In genomic region chr2:31572915-31573635, GRCm38 (mm10) we compare ENCODE assay signal across 8 mouse cellular contexts. TPM values are rescaled to one million over a fixed set of nuclear protein-coding genes. Genes with fewer than 3 reads are reported as not detected.
DNase-seq lines count a peak whose midpoint lies in the region; ATAC-seq and TF ChIP-seq lines count a peak whose summit lies in the region.

No protein-coding gene starts in this region.

- H3K36me3 ChIP-seq in heart, embryonic 10.5 days = peaks cover 15% of the 10 kb centered on the region; the same call in 1 of the 2 replicates
- H3K36me3 ChIP-seq in heart, postnatal 0 days (replicated peaks; ENCODE audit: control insufficient read depth, insufficient read depth, low read length) = no peaks in the 10 kb centered on the region; the same call in 1 of the 2 replicates
- H3K36me3 ChIP-seq in liver, embryonic 12.5 days = peaks cover 22% of the 10 kb centered on the region
- H3K36me3 ChIP-seq in stomach, embryonic 15.5 days = no peaks in the 10 kb centered on the region; the same call in 1 of the 2 replicates

- H3K4me1 ChIP-seq in heart, embryonic 10.5 days = peaks cover 17% of the 10 kb centered on the region
- peaks cover 10% of the 10 kb centered on the region for H3K4me1 ChIP-seq in heart, postnatal 0 days (ENCODE audit: control insufficient read depth, insufficient read depth)
- H3K4me1 ChIP-seq in liver, embryonic 12.5 days = peaks cover 23% of the 10 kb centered on the region
- H3K4me1 ChIP-seq in stomach, embryonic 15.5 days = peaks cover 11% of the 10 kb centered on the region

- no peak for TF ChIP-seq CTCF in heart, postnatal 0 days (IDR thresholded peaks at IDR 0.05; ENCODE audit: low read depth)

- DNase-seq in heart, embryonic 10.5 days (ENCODE audit: low spot score) = no peak
- DNase-seq in heart, adult 18-20 months = no peak
- DNase-seq in 416B (ENCODE audit: low read depth) = peak; percentile 19
- DNase-seq in brain, adult 2 months (ENCODE audit: low read depth, low spot score) = peak; percentile 61
- no peak for DNase-seq in heart, postnatal 0 days (ENCODE audit: low spot score)
- no peak for DNase-seq in thymus, postnatal 14 days

- peak overlapping the region; percentile 96 for H3K4me2 ChIP-seq in heart, postnatal 0 days (ENCODE audit: low read depth, low read length)
- H3K4me2 ChIP-seq in liver, embryonic 12.5 days = peak overlapping the region; percentile 78
- H3K4me2 ChIP-seq in stomach, embryonic 15.5 days = peak overlapping the region; percentile 87

- 2% methylated on average over 41 of the region's 41 CpGs for WGBS in heart, embryonic 10.5 days
- 2% methylated on average over 41 of the region's 41 CpGs for WGBS in heart, postnatal 0 days
- WGBS in liver, embryonic 12.5 days (ENCODE audit: insufficient replicate concordance) = 1% methylated on average over 41 of the region's 41 CpGs
- 2% methylated on average over 40 of the region's 41 CpGs for WGBS in stomach, embryonic 15.5 days

- H3K9me3 ChIP-seq in heart, embryonic 10.5 days = no peaks in the 10 kb centered on the region
- H3K9me3 ChIP-seq in heart, postnatal 0 days (replicated peaks; ENCODE audit: control insufficient read depth, low read length) = no peaks in the 10 kb centered on the region
- no peaks in the 10 kb centered on the region for H3K9me3 ChIP-seq in liver, embryonic 12.5 days (replicated peaks)
- H3K9me3 ChIP-seq in stomach, embryonic 15.5 days = no peaks in the 10 kb centered on the region

- peak; percentile 39 for ATAC-seq in heart, postnatal 0 days (ENCODE audit: insufficient read depth, low read depth)
- ATAC-seq in liver, embryonic 12.5 days = peak; percentile 40; the same call in 1 of the 2 replicates
- peak; percentile 40 for ATAC-seq in stomach, embryonic 15.5 days (ENCODE audit: insufficient read depth, low FRiP score, low read depth)

- peak overlapping the region; percentile 92 for H3K27ac ChIP-seq in heart, embryonic 10.5 days
- H3K27ac ChIP-seq in heart, postnatal 0 days (ENCODE audit: low read depth) = peak overlapping the region; percentile 92
- peak overlapping the region; percentile 82 for H3K27ac ChIP-seq in liver, embryonic 12.5 days
- peak overlapping the region; percentile 88 for H3K27ac ChIP-seq in stomach, embryonic 15.5 days

- no peaks in the 10 kb centered on the region for H3K27me3 ChIP-seq in heart, embryonic 10.5 days (ENCODE audit: insufficient read depth, poor library complexity, severe bottlenecking)
- H3K27me3 ChIP-seq in heart, postnatal 0 days (ENCODE audit: control insufficient read depth, insufficient read depth, low read length) = no peaks in the 10 kb centered on the region
- no peaks in the 10 kb centered on the region; the same call in 1 of the 2 replicates for H3K27me3 ChIP-seq in liver, embryonic 12.5 days (replicated peaks)
- H3K27me3 ChIP-seq in stomach, embryonic 15.5 days (replicated peaks) = no peaks in the 10 kb centered on the region

- TF ChIP-seq EP300 in heart, postnatal 0 days (IDR thresholded peaks at IDR 0.05; ENCODE audit: low read depth) = no peak

- H3K4me3 ChIP-seq in heart, embryonic 10.5 days = peak overlapping the region; percentile 91
- peak overlapping the region; percentile 99 for H3K4me3 ChIP-seq in heart, postnatal 0 days (ENCODE audit: low read depth, low read length)
- peak overlapping the region; percentile 89 for H3K4me3 ChIP-seq in liver, embryonic 12.5 days
- peak overlapping the region; percentile 99 for H3K4me3 ChIP-seq in stomach, embryonic 15.5 days (replicated peaks)

- peak overlapping the region; percentile 99 for H3K9ac ChIP-seq in heart, postnatal 0 days (replicated peaks; ENCODE audit: low read depth, low read length)
- peak overlapping the region; percentile 88 for H3K9ac ChIP-seq in liver, embryonic 12.5 days
- peak overlapping the region; percentile 93 for H3K9ac ChIP-seq in stomach, embryonic 15.5 days

RNA-seq across cellular contexts. Expression of gene Fubp3, which starts 0.6 kb away (rescaled TPM):
- polyA plus RNA-seq in heart, embryonic 10.5 days (2016; fragmentation: Nextera tagmentation; extraction: Ambion mirVana) = 58.3 and 72.2 TPM in 2 replicates
- total RNA-seq in heart, adult 18-20 months (2021) = 10 to 100 TPM; 11.1 to 11.2 TPM
- total RNA-seq in heart, postnatal 0 days (2014; rRNA removed; ENCODE audit: low replicate concordance) = 19.3 and 21.4 TPM in 2 replicates
- 26.4 and 28.4 TPM in 2 replicates for polyA plus RNA-seq in heart, postnatal 0 days (2015; fragmentation: Nextera tagmentation; extraction: Ambion mirVana)
- 41.8 and 45.9 TPM in 2 replicates for polyA plus RNA-seq in liver, embryonic 12.5 days (2016; fragmentation: Nextera tagmentation; extraction: Ambion mirVana)
- 79.3 and 82.7 TPM in 2 replicates for polyA plus RNA-seq in stomach, embryonic 15.5 days (2015; fragmentation: Nextera tagmentation; extraction: Ambion mirVana)

Comparison
In these comparisons a context has a peak if more than half of its experiments do, and no peak if none do; other contexts are left out.
1. DNase-seq: peak in 416B (single experiment) and brain, adult 2 months (single experiment); none in heart, embryonic 10.5 days (single experiment), heart, adult 18-20 months (0 of 2), heart, postnatal 0 days (single experiment) and thymus, postnatal 14 days (single experiment).
2. Peak in every context shown above with its lines, with median percentiles within 50 percentile points of each other: H3K27ac ChIP-seq, H3K4me3 ChIP-seq, ATAC-seq, H3K4me2 ChIP-seq and H3K9ac ChIP-seq.